Mouse (Mus musculus) kidney, adult 2 months (tissue): ENCODE measurements around the gene Trpm3. TPM values are rescaled to one million over a fixed set of nuclear protein-coding genes. Genes with fewer than 3 reads are reported as not detected.

Experiments used
- DNase-seq: peaks from one replicate; pipeline ENCODE4 v3.0.0; 2021
- H3K27ac ChIP-seq: fragments of 200-500 bp; 2 replicates; pipeline ENCODE4 v1.5.1; 2012; ENCODE audit warnings: low read depth, low read length, control low read depth, inconsistent platforms; ENCODE audit not compliant: insufficient read depth
- H3K27me3 ChIP-seq: fragments of 200-500 bp; replicated peaks from 2 replicates; pipeline ENCODE4 v1.6.1; 2012; ENCODE audit warnings: mild to moderate bottlenecking, moderate library complexity, low read length, inconsistent platforms; ENCODE audit not compliant: control insufficient read depth, insufficient read depth
- H3K36me3 ChIP-seq: fragments of 200-500 bp; 2 replicates; pipeline ENCODE4 v1.6.1; 2012; ENCODE audit warnings: mild to moderate bottlenecking, moderate library complexity, low read length, inconsistent platforms; ENCODE audit not compliant: control insufficient read depth, insufficient read depth
- H3K4me1 ChIP-seq: fragments of 200-500 bp; 2 replicates; pipeline ENCODE4 v1.6.1; 2011; ENCODE audit warnings: low read length; ENCODE audit not compliant: control insufficient read depth, insufficient read depth
- H3K4me3 ChIP-seq: fragments of 200-500 bp; 2 replicates; pipeline ENCODE4 v1.5.1; 2011; ENCODE audit warnings: mild to moderate bottlenecking, low read depth, low read length, control low read depth; ENCODE audit not compliant: insufficient read depth
- CTCF ChIP-seq: fragments of 200-500 bp; conservative IDR thresholded peaks from 2 replicates; pipeline ENCODE4 v1.5.1; 2011; ENCODE audit warnings: low read depth, mild to moderate bottlenecking, control low read depth, low read length, moderate library complexity, mixed read lengths; ENCODE audit not compliant: insufficient read depth, insufficient read length
- POLR2A ChIP-seq: fragments of 200-500 bp; IDR thresholded peaks from one replicate; pipeline ENCODE4 v1.6.1; 2011; ENCODE audit warnings: low read depth, low read length, control low read depth
- WGBS: fragments of 180-500 bp; shearing (Covaris S2); methylation state at CpG from one replicate; pipeline ENCODE4 v1.1.7; 2018; 5-methylcytosine and 5-hydroxymethylcytosine counted together
- polyA plus RNA-seq: library from polyadenylated mRNA; depleted of rRNA; stranded (reverse); fragments of >200 nt; gene quantifications from 2 replicates; pipeline ENCODE4 v1.2.3, GENCODE M21; 2012

The Trpm3 gene
- polyA plus RNA-seq, 1 experiment = 0.80 TPM

DNA sequence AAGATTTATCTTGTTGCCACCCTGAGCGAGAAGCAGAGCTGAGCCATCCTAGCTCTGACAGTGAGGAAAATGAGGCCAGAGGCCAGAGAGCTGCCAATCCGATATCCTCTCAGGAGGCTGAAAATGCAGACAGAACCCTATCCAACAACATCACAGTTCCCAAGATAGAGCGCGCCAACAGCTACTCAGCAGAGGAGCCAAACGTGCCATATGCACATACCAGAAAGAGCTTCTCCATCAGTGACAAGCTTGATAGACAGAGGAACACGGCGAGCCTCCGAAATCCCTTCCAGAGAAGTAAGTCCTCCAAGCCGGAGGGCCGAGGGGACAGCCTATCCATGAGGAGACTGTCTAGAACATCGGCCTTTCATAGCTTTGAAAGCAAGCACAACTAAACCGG, 849.1 kb downstream of the Trpm3 start:
- 97% methylated on average over 12 of the region's 12 CpGs for WGBS
- TF ChIP-seq POLR2A = no peak
- TF ChIP-seq CTCF = no peak
- Histone ChIP-seq H3K4me1 (no peaks in the 10 kb centered on the region), H3K36me3 (no peaks in the 10 kb centered on the region), H3K27me3 (no peaks in the 10 kb centered on the region), H3K4me3 (no peak overlapping the region), H3K27ac (no peak overlapping the region)
- no peak for DNase-seq

DNA sequence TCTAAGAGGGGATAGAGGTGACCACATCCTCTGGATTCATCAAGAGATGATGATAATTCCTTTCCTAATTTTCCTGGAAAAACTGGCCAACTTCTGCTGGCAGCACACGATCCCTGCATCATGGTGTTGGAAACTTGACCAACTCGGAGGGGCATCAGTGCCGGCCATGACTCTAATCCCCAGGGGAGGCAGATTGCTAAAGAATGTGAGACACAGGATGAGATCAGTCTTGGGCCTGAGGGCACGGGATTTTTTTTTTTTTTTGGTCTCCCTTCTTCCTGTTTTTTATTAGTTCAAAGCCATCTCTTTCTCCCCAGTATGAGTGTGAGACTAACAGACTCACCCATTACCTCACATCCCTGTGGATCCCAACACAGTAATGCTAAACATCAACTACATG, 855.1 kb downstream of the Trpm3 start:
- TF ChIP-seq CTCF (no peak), POLR2A (no peak)
- WGBS = 72% methylated on average over 4 of the region's 4 CpGs
- H3K4me1 ChIP-seq = no peaks in the 10 kb centered on the region
- DNase-seq = no peak
- no peak overlapping the region for H3K4me3 ChIP-seq
- no peaks in the 10 kb centered on the region for H3K27me3 ChIP-seq
- no peak overlapping the region for H3K27ac ChIP-seq
- H3K36me3 ChIP-seq = no peaks in the 10 kb centered on the region

- Histone ChIP-seq H3K27ac (no peak overlapping the region), H3K4me3 (no peak overlapping the region), H3K27me3 (no peaks in the 10 kb centered on the region), H3K36me3 (no peaks in the 10 kb centered on the region), H3K4me1 (no peaks in the 10 kb centered on the region)
- no peak for DNase-seq
- WGBS = 90% methylated on average over 5 of the region's 5 CpGs
- TF ChIP-seq POLR2A (no peak), CTCF (no peak)
Observed at GRCm38 (mm10) chr19:22994531-22994930, 855.7 kb downstream of the Trpm3 start.

- Histone ChIP-seq H3K27me3 (no peaks in the 10 kb centered on the region), H3K36me3 (no peaks in the 10 kb centered on the region; the same call in 1 of the 2 replicates), H3K27ac (no peak overlapping the region), H3K4me1 (no peaks in the 10 kb centered on the region), H3K4me3 (no peak overlapping the region)
- TF ChIP-seq CTCF = no peak
- no peak for TF ChIP-seq POLR2A
- WGBS = 98% methylated on average over 1 of the region's 1 CpGs
- no peak for DNase-seq
Observed at GRCm38 (mm10) chr19:23000293-23000692, 861.4 kb downstream of the Trpm3 start.

DNA sequence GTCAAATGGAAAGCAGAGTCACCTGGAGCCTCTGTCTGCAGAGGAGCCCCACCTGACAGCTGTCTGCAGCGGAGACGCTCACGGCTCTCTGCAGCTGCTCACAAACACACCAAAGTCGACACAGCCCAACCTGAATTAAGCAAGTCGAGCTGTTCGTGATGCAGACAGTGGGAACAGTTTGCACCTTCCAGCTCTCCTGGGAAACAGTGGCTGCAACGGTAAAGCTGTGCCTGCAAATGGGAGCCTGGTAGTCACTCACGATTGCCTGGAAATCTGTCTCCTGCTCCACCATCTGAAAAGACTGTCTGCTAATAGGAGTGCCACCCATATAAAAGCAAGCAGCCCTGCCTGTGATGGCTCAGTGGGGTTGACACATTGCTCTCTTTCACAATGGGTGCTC, 865.0 kb downstream of the Trpm3 start:
- Histone ChIP-seq H3K27ac (no peak overlapping the region), H3K27me3 (no peaks in the 10 kb centered on the region), H3K4me1 (no peaks in the 10 kb centered on the region), H3K4me3 (no peak overlapping the region), H3K36me3 (no peaks in the 10 kb centered on the region; the same call in 1 of the 2 replicates)
- 57% methylated on average over 8 of the region's 8 CpGs for WGBS
- TF ChIP-seq POLR2A = no peak
- no peak for TF ChIP-seq CTCF
- no peak for DNase-seq

DNA sequence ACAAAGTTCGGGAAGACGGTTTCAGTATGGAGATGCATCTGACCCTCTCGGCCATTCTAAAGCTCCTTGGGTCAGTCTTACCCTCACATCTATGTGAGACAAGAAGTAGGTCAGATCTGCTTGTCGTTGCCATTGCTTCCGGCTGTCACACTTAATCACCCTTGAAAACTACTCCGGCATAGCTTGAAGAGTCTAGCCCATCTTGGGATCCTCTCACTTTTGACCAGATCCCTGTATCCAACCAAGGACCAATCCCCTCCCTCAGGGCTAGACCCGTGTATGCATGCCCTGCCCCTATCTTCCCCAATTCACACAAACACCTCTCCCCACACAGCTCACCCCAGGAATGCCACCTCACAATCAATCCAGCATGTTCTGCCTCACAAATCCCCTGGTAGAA, 867.0 kb downstream of the Trpm3 start:
- DNase-seq = no peak
- H3K36me3 ChIP-seq = no peaks in the 10 kb centered on the region
- H3K27me3 ChIP-seq = no peaks in the 10 kb centered on the region
- no peak for TF ChIP-seq POLR2A
- no peak for TF ChIP-seq CTCF
- 90% methylated on average over 7 of the region's 7 CpGs for WGBS
- no peak overlapping the region for H3K4me3 ChIP-seq
- no peak overlapping the region for H3K27ac ChIP-seq
- H3K4me1 ChIP-seq = no peaks in the 10 kb centered on the region

GRCm38 (mm10) chr19:23006517-23007273, 867.8 kb downstream of the Trpm3 start:
- WGBS = 62% methylated on average over 11 of the region's 11 CpGs
- DNase-seq = peak; percentile 67
- TF ChIP-seq POLR2A = no peak
- TF ChIP-seq CTCF = peak; percentile 85
- Histone ChIP-seq H3K36me3 (no peaks in the 10 kb centered on the region), H3K27ac (no peak overlapping the region), H3K4me1 (no peaks in the 10 kb centered on the region), H3K4me3 (no peak overlapping the region), H3K27me3 (no peaks in the 10 kb centered on the region)
